Mouse (Mus musculus) testis, adult 2 months (tissue): Measurements from ENCODE around the gene 1810043G02Rik. TPM values are rescaled to one million over a fixed set of nuclear protein-coding genes. Genes with fewer than 3 reads are reported as not detected.

Experiments used
- H3K27ac ChIP-seq: fragments of 200-500 bp; 2 replicates; pipeline ENCODE4 v1.5.1; 2012; ENCODE audit warnings: low read depth, low read length; ENCODE audit not compliant: control insufficient read depth, insufficient read depth
- H3K27me3 ChIP-seq: fragments of 200-500 bp; 2 replicates; pipeline ENCODE4 v1.6.1; 2012; ENCODE audit warnings: mild to moderate bottlenecking, low read length, moderate library complexity; ENCODE audit not compliant: control insufficient read depth, insufficient read depth
- H3K36me3 ChIP-seq: fragments of 200-500 bp; 2 replicates; pipeline ENCODE4 v1.6.1; 2012; ENCODE audit warnings: mild to moderate bottlenecking, low read length; ENCODE audit not compliant: control insufficient read depth, insufficient read depth
- H3K4me1 ChIP-seq: fragments of 200-500 bp; 2 replicates; pipeline ENCODE4 v1.6.1; 2012; ENCODE audit warnings: low read length; ENCODE audit not compliant: control insufficient read depth, insufficient read depth
- H3K4me3 ChIP-seq: fragments of 200-500 bp; 2 replicates; pipeline ENCODE4 v1.5.1; 2012; ENCODE audit warnings: low read depth, mild to moderate bottlenecking, low read length, moderate library complexity, mixed read lengths; ENCODE audit not compliant: control insufficient read depth
- CTCF ChIP-seq: fragments of 200-500 bp; IDR thresholded peaks from 2 replicates; pipeline ENCODE4 v1.5.1; 2012; ENCODE audit warnings: low read depth, mild to moderate bottlenecking, inconsistent platforms, low read length, moderate library complexity; ENCODE audit not compliant: control insufficient read depth, insufficient read depth, insufficient replicate concordance
- POLR2A ChIP-seq: fragments of 200-500 bp; IDR thresholded peaks from 2 replicates; pipeline ENCODE4 v1.6.1; 2012; ENCODE audit warnings: low read depth, mild to moderate bottlenecking, inconsistent platforms, low read length, moderate library complexity; ENCODE audit not compliant: control insufficient read depth
- polyA plus RNA-seq: library from polyadenylated mRNA; depleted of rRNA; stranded (reverse); fragments of >200 nt; gene quantifications from 2 replicates; pipeline ENCODE4 v1.2.3, GENCODE M21; 2012; rRNA removed

1810043G02Rik gene
- polyA plus RNA-seq, 1 experiment, result 61.7 TPM

- Histone ChIP-seq H3K27me3 (no peaks in the 10 kb centered on the region), H3K4me3 (no peak overlapping the region), H3K27ac (no peak overlapping the region), H3K4me1 (no peaks in the 10 kb centered on the region), H3K36me3 (no peaks in the 10 kb centered on the region)
- no peak for TF ChIP-seq CTCF
- TF ChIP-seq POLR2A, result no peak
Measured at GRCm38 (mm10) chr10:78029080-78029479, 50.8 kb downstream of the 1810043G02Rik start.

- H3K27me3 ChIP-seq, result no peaks in the 10 kb centered on the region
- no peaks in the 10 kb centered on the region for H3K36me3 ChIP-seq
- TF ChIP-seq POLR2A (no peak), CTCF (no peak)
- no peak overlapping the region for H3K27ac ChIP-seq
- no peak overlapping the region for H3K4me3 ChIP-seq
- H3K4me1 ChIP-seq, result no peaks in the 10 kb centered on the region
Measured at GRCm38 (mm10) chr10:78031987-78032386, 53.7 kb downstream of the 1810043G02Rik start.

Other genes starting within 250 kb of the 1810043G02Rik start
- not detected in 2 replicates for gene Gm18596, start 235.9 kb upstream of the 1810043G02Rik start, polyA plus RNA-seq
- gene Gm9736, start 227.2 kb upstream of the 1810043G02Rik start, polyA plus RNA-seq, result not detected in 2 replicates
- not detected in 2 replicates for gene Gm3233, start 218.8 kb upstream of the 1810043G02Rik start, polyA plus RNA-seq
- gene Gm3238, start 207.2 kb upstream of the 1810043G02Rik start, polyA plus RNA-seq, result not detected in 2 replicates
- gene Gm7138, start 201.6 kb upstream of the 1810043G02Rik start, polyA plus RNA-seq, result not detected in 2 replicates
- gene Gm3250, start 196.0 kb upstream of the 1810043G02Rik start, polyA plus RNA-seq, result not detected in 2 replicates
- not detected in 2 replicates for gene Gm7137, start 190.3 kb upstream of the 1810043G02Rik start, polyA plus RNA-seq
- gene Gm9639, start 183.4 kb upstream of the 1810043G02Rik start, polyA plus RNA-seq, result not detected in 2 replicates
- not detected in 2 replicates for gene Gm19668, start 179.4 kb upstream of the 1810043G02Rik start, polyA plus RNA-seq
- not detected in 2 replicates for gene Gm9507, start 166.7 kb upstream of the 1810043G02Rik start, polyA plus RNA-seq
- not detected in 2 replicates for gene Gm2696, start 163.8 kb upstream of the 1810043G02Rik start, polyA plus RNA-seq
- 1.2 and 1.4 TPM in 2 replicates for gene Krtap10-4, start 151.4 kb upstream of the 1810043G02Rik start, polyA plus RNA-seq
- not detected in 2 replicates for gene Krtap10-10, start 142.6 kb upstream of the 1810043G02Rik start, polyA plus RNA-seq
- gene Gm36176, start 131.7 kb upstream of the 1810043G02Rik start, polyA plus RNA-seq, result not detected in 2 replicates
- not detected in 2 replicates for gene Gm10318, start 125.7 kb upstream of the 1810043G02Rik start, polyA plus RNA-seq
- gene Gm3285, start 116.5 kb upstream of the 1810043G02Rik start, polyA plus RNA-seq, result not detected in 2 replicates
- 0.57 and 1.1 TPM in 2 replicates for gene Lrrc3, start 76.0 kb upstream of the 1810043G02Rik start, polyA plus RNA-seq
- 0.17 and 0.30 TPM in 2 replicates for gene Trpm2, start 8.0 kb upstream of the 1810043G02Rik start, polyA plus RNA-seq
- 16.3 and 18.3 TPM in 2 replicates for gene Pfkl, start 31.6 kb downstream of the 1810043G02Rik start, polyA plus RNA-seq
- 15.7 and 16.2 TPM in 2 replicates for gene Dnmt3l, start 63.4 kb downstream of the 1810043G02Rik start, polyA plus RNA-seq
- 1.7 and 1.8 TPM in 2 replicates for gene Aire, start 65.1 kb downstream of the 1810043G02Rik start, polyA plus RNA-seq
- gene Icosl, start 90.8 kb downstream of the 1810043G02Rik start, polyA plus RNA-seq, result 2.2 and 3.1 TPM in 2 replicates
- 23.2 and 26.1 TPM in 2 replicates for gene D10Jhu81e, start 191.3 kb downstream of the 1810043G02Rik start, polyA plus RNA-seq
- gene Pwp2, start 206.6 kb downstream of the 1810043G02Rik start, polyA plus RNA-seq, result 5.8 and 6.4 TPM in 2 replicates